Mouse (Mus musculus) MEL (cell line): ENCODE data around the gene Urgcp. TPM values are rescaled to one million over a fixed set of nuclear protein-coding genes. Genes with fewer than 3 reads are reported as not detected.

Source experiments
- DNase-seq: peaks from one replicate; pipeline ENCODE4 v3.0.0; 2011; ENCODE audit warnings: low read depth, low spot score
- H3K27ac ChIP-seq: 2 replicates; pipeline ENCODE4 v1.5.1; 2012; ENCODE audit warnings: low read depth, mild to moderate bottlenecking, control low read depth, low read length, moderate library complexity; ENCODE audit not compliant: control insufficient read depth
- H3K27me3 ChIP-seq, 2 experiments: fragments of 150-350 bp in 1 of 2; sonication (generic) in 1 of 2; 2 replicates each; pipeline ENCODE4 v1.6.1; 2012; ENCODE audit warnings: low read length in 2 of 2, mild to moderate bottlenecking in 2 of 2, improper control_type of control experiment in 1 of 2, moderate library complexity in 1 of 2; ENCODE audit not compliant: insufficient read depth in 2 of 2, control insufficient read depth in 1 of 2
- H3K36me3 ChIP-seq, 2 experiments: 2 replicates each; pipeline ENCODE4 v1.6.1; 2012 to 2014; ENCODE audit warnings: low read length in 2 of 2, improper control_type of control experiment in 1 of 2, inconsistent platforms in 1 of 2, mild to moderate bottlenecking in 1 of 2; ENCODE audit not compliant: insufficient read depth in 2 of 2, control insufficient read depth in 1 of 2
- H3K4me1 ChIP-seq, 2 experiments: fragments of 150-350 bp in 1 of 2; sonication (generic) in 1 of 2; 2 replicates each; pipeline ENCODE4 v1.6.1; 2012; ENCODE audit warnings: low read length in 2 of 2, improper control_type of control experiment in 1 of 2, mild to moderate bottlenecking in 1 of 2; ENCODE audit not compliant: insufficient read depth in 2 of 2, control insufficient read depth in 1 of 2
- H3K4me3 ChIP-seq, 2 experiments: fragments of 150-350 bp in 1 of 2; sonication (generic) in 1 of 2; 2 replicates each; pipeline ENCODE4 v1.5.1; 2012; ENCODE audit warnings: low read depth in 2 of 2, low read length in 2 of 2, mild to moderate bottlenecking in 2 of 2, moderate library complexity in 2 of 2, control low read depth in 1 of 2, improper control_type of control experiment in 1 of 2; ENCODE audit not compliant: control insufficient read depth in 1 of 2, insufficient read depth in 1 of 2
- H3K79me2 ChIP-seq: 2 replicates; pipeline ENCODE4 v1.6.1; 2012; ENCODE audit warnings: mild to moderate bottlenecking, low read length, moderate library complexity; ENCODE audit not compliant: control insufficient read depth, poor library complexity, insufficient read depth
- H3K9ac ChIP-seq: 2 replicates; pipeline ENCODE4 v1.6.1; 2012; ENCODE audit warnings: low read depth, mild to moderate bottlenecking, control low read depth, low read length, moderate library complexity; ENCODE audit not compliant: control insufficient read depth, poor library complexity, severe bottlenecking
- H3K9me3 ChIP-seq: fragments of 150-350 bp; sonication (generic); replicated peaks from 2 replicates; pipeline ENCODE4 v1.6.1; 2012; ENCODE audit warnings: mild to moderate bottlenecking, low read length, improper control_type of control experiment, moderate library complexity; ENCODE audit not compliant: insufficient read depth
- CTCF ChIP-seq, 3 experiments: IDR thresholded peaks in 2 of 3; conservative IDR thresholded peaks in 1 of 3; 2 replicates each; pipeline ENCODE4 v1.5.1; 2011 to 2012; ENCODE audit warnings: low read length in 3 of 3, low read depth in 2 of 3, mild to moderate bottlenecking in 2 of 3, improper control_type of control experiment in 1 of 3, inconsistent platforms in 1 of 3, mixed read lengths in 1 of 3, moderate library complexity in 1 of 3; ENCODE audit not compliant: control insufficient read depth in 1 of 3, insufficient read depth in 1 of 3, poor library complexity in 1 of 3, severe bottlenecking in 1 of 3
- E2F4 ChIP-seq: IDR thresholded peaks from 2 replicates; pipeline ENCODE4 v1.6.1; 2011; ENCODE audit warnings: low read depth, low read length, improper control_type of control experiment, borderline replicate concordance
- EP300 ChIP-seq, 2 experiments: IDR thresholded peaks; 2 replicates each; pipeline ENCODE4 v1.6.1; 2011; ENCODE audit warnings: improper control_type of control experiment in 2 of 2, low read length in 2 of 2, low read depth in 1 of 2, mild to moderate bottlenecking in 1 of 2
- ETS1 ChIP-seq: IDR thresholded peaks from 2 replicates; pipeline ENCODE4 v1.6.1; 2012; ENCODE audit warnings: low read depth, mild to moderate bottlenecking, inconsistent platforms, low read length, improper control_type of control experiment, moderate library complexity
- GATA1 ChIP-seq: IDR thresholded peaks from 2 replicates; pipeline ENCODE4 v1.6.1; 2011; ENCODE audit warnings: low read depth, low read length, improper control_type of control experiment
- MAZ ChIP-seq: IDR thresholded peaks from 2 replicates; pipeline ENCODE4 v1.6.1; 2012; ENCODE audit warnings: low read depth, mild to moderate bottlenecking, inconsistent platforms, low read length, improper control_type of control experiment
- MXI1 ChIP-seq: IDR thresholded peaks from 2 replicates; pipeline ENCODE4 v1.6.1; 2011; ENCODE audit warnings: mild to moderate bottlenecking, low read depth, low read length, improper control_type of control experiment
- MYB ChIP-seq: IDR thresholded peaks from 2 replicates; pipeline ENCODE4 v1.6.1; 2011; ENCODE audit warnings: mild to moderate bottlenecking, low read depth, low read length, improper control_type of control experiment
- RAD21 ChIP-seq: IDR thresholded peaks from 2 replicates; pipeline ENCODE4 v1.6.1; 2011; ENCODE audit warnings: mild to moderate bottlenecking, low read depth, low read length, improper control_type of control experiment
- RCOR1 ChIP-seq: IDR thresholded peaks from 2 replicates; pipeline ENCODE4 v1.6.1; 2012; ENCODE audit warnings: low read depth, mild to moderate bottlenecking, inconsistent platforms, low read length, improper control_type of control experiment
- SIN3A ChIP-seq: IDR thresholded peaks from 2 replicates; pipeline ENCODE4 v1.6.1; 2012; ENCODE audit warnings: low read length, improper control_type of control experiment, inconsistent platforms
- SMC3 ChIP-seq: IDR thresholded peaks from 2 replicates; pipeline ENCODE4 v1.6.1; 2011; ENCODE audit warnings: low read depth, low read length, improper control_type of control experiment
- TCF12 ChIP-seq: IDR thresholded peaks from 2 replicates; pipeline ENCODE4 v1.6.1; 2014; ENCODE audit warnings: low read depth, mild to moderate bottlenecking, inconsistent platforms, low read length, improper control_type of control experiment, moderate library complexity
- UBTF ChIP-seq: IDR thresholded peaks from 2 replicates; pipeline ENCODE4 v1.6.1; 2012; ENCODE audit warnings: low read depth, mild to moderate bottlenecking, inconsistent platforms, low read length, improper control_type of control experiment, moderate library complexity, borderline replicate concordance; ENCODE audit not compliant: insufficient read depth
- polyA plus RNA-seq, 2 experiments: library from polyadenylated mRNA; stranded (reverse) in 1 of 2; unstranded in 1 of 2; fragments of >175 nt in 1 of 2; fragments of >200 nt in 1 of 2; gene quantifications; 2 replicates each; pipeline versions ENCODE4 v1.2.1 to v1.2.4; 2012; ENCODE audit warnings: low replicate concordance in 2 of 2, low read depth in 1 of 2; ENCODE audit not compliant: insufficient read length in 2 of 2, insufficient read depth in 1 of 2, missing spikeins in 1 of 2
- total RNA-seq: library from RNA; depleted of rRNA; stranded (reverse); fragments of 300-350 nt; gene quantifications from 2 replicates; pipeline ENCODE4 v1.2.3, GENCODE M21; 2012

The Urgcp gene
- total and polyA plus RNA-seq, 3 experiments = 19.5 to 34.9 (median 29.2) TPM

DNA sequence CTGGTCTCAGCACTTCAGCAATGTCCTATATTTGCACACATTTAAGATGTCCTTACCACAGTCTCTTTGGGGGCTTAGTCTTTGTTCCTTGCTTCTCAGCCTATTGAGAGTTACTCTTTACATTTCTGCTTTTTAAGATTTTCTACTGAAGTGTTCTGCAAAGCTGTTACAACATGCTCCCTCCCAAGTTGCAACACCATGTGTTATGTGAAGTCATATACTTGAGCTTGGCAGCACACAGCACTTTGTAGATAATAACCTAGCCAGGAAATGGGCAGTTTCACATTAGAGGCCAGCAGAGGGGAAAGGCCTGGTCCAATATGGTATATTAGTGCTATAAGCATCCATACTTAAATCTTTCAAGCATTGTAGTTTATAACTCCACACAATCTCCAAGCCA, 23.6 kb upstream of the Urgcp start:
- Histone ChIP-seq H3K79me2 (peaks cover 21% of the 10 kb centered on the region), H3K9ac (no peak overlapping the region), H3K27me3 (no peaks in the 10 kb centered on the region), H3K9me3 (no peaks in the 10 kb centered on the region), H3K4me3 (no peak overlapping the region), H3K4me1 (peaks cover 0 to 27% of the 10 kb centered on the region in 2 experiments; a peak in 2 of 4 replicates), H3K36me3 (peaks cover 0 to 25% of the 10 kb centered on the region in 2 experiments; a peak in 2 of 4 replicates), H3K27ac (no peak overlapping the region)
- no peak for DNase-seq
- TF ChIP-seq MAZ (no peak), MXI1 (no peak), E2F4 (no peak), MYB (no peak)

DNA sequence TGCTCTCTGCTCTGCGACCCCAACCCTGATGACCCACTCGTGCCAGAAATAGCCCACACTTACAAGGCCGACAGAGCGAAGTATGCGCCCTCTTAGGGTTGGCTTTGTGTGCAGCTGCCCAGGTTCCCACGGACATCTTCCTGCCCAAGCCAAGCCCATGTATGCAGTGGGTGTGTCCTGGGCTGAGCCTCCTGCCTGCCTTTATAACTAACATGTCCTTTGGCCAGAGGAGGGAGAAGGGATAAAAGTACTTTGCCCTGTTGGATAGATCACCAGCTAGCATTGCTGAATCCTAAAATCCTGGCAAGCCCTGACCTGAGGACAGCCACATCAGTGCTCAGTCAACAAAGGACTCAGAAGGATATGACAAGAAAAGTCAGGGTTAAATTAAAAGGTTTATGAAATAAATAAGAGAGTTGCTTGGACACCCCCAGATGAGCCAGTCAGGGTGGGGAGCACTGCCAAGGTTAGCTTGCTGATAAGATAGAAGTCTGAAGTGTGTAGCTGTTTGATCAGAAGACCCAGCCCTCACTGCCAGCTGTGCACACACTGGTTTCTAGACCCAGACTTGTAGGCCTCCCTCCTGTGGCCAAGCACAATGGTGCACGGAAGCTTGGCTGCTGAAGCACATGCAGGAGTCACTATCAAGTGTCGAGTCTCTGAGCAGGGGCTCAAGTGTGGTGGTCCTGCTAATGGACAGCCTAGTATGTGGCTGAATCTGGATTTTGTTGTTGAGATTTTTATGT, 20.2 kb upstream of the Urgcp start:
- H3K9me3 ChIP-seq = no peaks in the 10 kb centered on the region
- H3K9ac ChIP-seq = no peak overlapping the region
- peaks cover 0 to 13% of the 10 kb centered on the region in 2 experiments; a peak in 2 of 4 replicates for H3K4me1 ChIP-seq
- no peak overlapping the region for H3K4me3 ChIP-seq
- TF ChIP-seq EP300 (IDR thresholded peaks at IDR 0.05; ENCODE audit: low read depth in 1 of 2, low read length in 2 of 2) (peak in 1 of 2 experiments; percentile 54; a peak in 2 of 4 replicates), GATA1 (peak; percentile 73), E2F4 (no peak), CTCF (IDR thresholded peaks at IDR 0.05 in 2 of 3, conservative IDR thresholded peaks at IDR 0.05 in 1 of 3; ENCODE audit: control insufficient read depth in 1 of 3, insufficient read depth in 1 of 3, low read depth in 2 of 3, low read length in 3 of 3, poor library complexity in 1 of 3, severe bottlenecking in 1 of 3) (peak; percentile 17 to 55 (median 40)), ETS1 (peak; percentile 68), SMC3 (peak; percentile 48), TCF12 (peak; percentile 58), UBTF (no peak), RAD21 (no peak; the same call in 1 of the 2 replicates), RCOR1 (0 out of 2 replicates have a peak, but pooled peaks have one; percentile 22), SIN3A (peak; percentile 63)
- peaks cover 0 to 16% of the 10 kb centered on the region in 2 experiments; a peak in 2 of 4 replicates for H3K36me3 ChIP-seq
- peak; percentile 78 for DNase-seq
- H3K27me3 ChIP-seq = no peaks in the 10 kb centered on the region
- peaks cover 2% of the 10 kb centered on the region; the same call in 1 of the 2 replicates for H3K79me2 ChIP-seq
- H3K27ac ChIP-seq = no peak overlapping the region
